Mouse (Mus musculus): Measurements from ENCODE around the gene Tjp2.

DNA sequence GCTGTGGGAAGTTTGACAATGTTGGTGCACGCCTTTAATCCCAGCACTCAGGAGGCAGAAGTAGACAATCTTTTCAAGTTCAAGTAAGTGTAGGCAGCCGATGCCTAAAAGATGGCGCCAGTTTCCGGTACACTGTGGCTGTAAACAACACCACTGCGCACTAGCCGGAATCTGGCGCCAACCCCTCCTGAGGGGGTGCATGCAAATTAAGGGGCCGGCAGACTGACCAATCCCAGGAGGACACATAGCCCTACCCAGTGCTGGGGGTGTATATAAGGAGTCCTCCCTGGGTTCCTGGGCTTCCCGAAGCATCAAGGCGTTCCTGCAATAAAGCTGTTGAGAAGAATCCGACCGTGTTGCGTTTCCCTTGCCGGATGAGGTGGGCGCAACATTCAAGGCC, 15.3 kb downstream of the Tjp2 start:
- no peak for TF ChIP-seq EP300 (optimal IDR thresholded peaks at IDR 0.05)
- no peak for TF ChIP-seq CTCF (IDR thresholded peaks at IDR 0.05; ENCODE audit: low read depth)

All from stomach, postnatal 0 days (tissue).